Mouse (Mus musculus) ES-E14 (cell line): Measurements from ENCODE around the gene Dtnbp1. TPM values are rescaled to one million over a fixed set of nuclear protein-coding genes. Genes with fewer than 3 reads are reported as not detected.

ENCODE experiments used
- DNase-seq: peaks from one replicate; pipeline ENCODE4 v3.0.0-alpha.2; 2013; ENCODE audit warnings: low read depth, low spot score
- H3K27ac ChIP-seq: 2 replicates; pipeline ENCODE4 v1.5.1; 2012; ENCODE audit warnings: low read depth, mild to moderate bottlenecking, low read length, moderate library complexity, mixed read lengths; ENCODE audit not compliant: poor library complexity, insufficient read depth, severe bottlenecking
- H3K36me3 ChIP-seq: 2 replicates; pipeline ENCODE4 v1.6.1; 2012; ENCODE audit warnings: mild to moderate bottlenecking, low read length, moderate library complexity, mixed read lengths; ENCODE audit not compliant: control insufficient read depth, poor library complexity, insufficient read depth, severe bottlenecking
- H3K4me1 ChIP-seq, 2 experiments: fragments of 150-350 bp in 1 of 2; sonication (generic) in 1 of 2; 2 replicates each; pipeline ENCODE4 v1.6.1; 2012; ENCODE audit warnings: low read length in 2 of 2, mild to moderate bottlenecking in 1 of 2, mixed read lengths in 1 of 2; ENCODE audit not compliant: control insufficient read depth in 2 of 2, insufficient read depth in 2 of 2, poor library complexity in 1 of 2
- H3K4me3 ChIP-seq, 2 experiments: fragments of 150-350 bp in 1 of 2; sonication (generic) in 1 of 2; 2 replicates each; pipeline ENCODE4 v1.5.1; 2012; ENCODE audit warnings: low read length in 2 of 2, low read depth in 1 of 2, mild to moderate bottlenecking in 1 of 2, mixed read lengths in 1 of 2; ENCODE audit not compliant: insufficient read depth in 1 of 2, poor library complexity in 1 of 2, severe bottlenecking in 1 of 2
- H3K9ac ChIP-seq: 2 replicates; pipeline ENCODE4 v1.6.1; 2012; ENCODE audit warnings: low read depth, mild to moderate bottlenecking, low read length, mixed read lengths; ENCODE audit not compliant: poor library complexity, insufficient read depth, severe bottlenecking
- H3K9me3 ChIP-seq: fragments of 150-350 bp; sonication (generic); 2 replicates; pipeline ENCODE4 v1.6.1; 2012; ENCODE audit warnings: low read depth, mild to moderate bottlenecking, low read length; ENCODE audit not compliant: control insufficient read depth, insufficient read depth
- CHD2 ChIP-seq: IDR thresholded peaks from 2 replicates; pipeline ENCODE4 v1.6.1; 2014; ENCODE audit warnings: mild to moderate bottlenecking, low read depth, low read length, inconsistent platforms
- HCFC1 ChIP-seq: IDR thresholded peaks from 2 replicates; pipeline ENCODE4 v1.6.1; 2012; ENCODE audit warnings: low read length, inconsistent platforms, borderline replicate concordance; ENCODE audit not compliant: insufficient read depth
- MAFK ChIP-seq: IDR thresholded peaks from 2 replicates; pipeline ENCODE4 v1.6.1; 2014; ENCODE audit warnings: mild to moderate bottlenecking, low read depth, low read length, inconsistent platforms; ENCODE audit not compliant: insufficient read depth
- ZC3H11A ChIP-seq: IDR thresholded peaks from 2 replicates; pipeline ENCODE4 v1.6.1; 2012; ENCODE audit warnings: low read depth, mild to moderate bottlenecking, inconsistent platforms, low read length, borderline replicate concordance
- ZNF384 ChIP-seq: IDR thresholded peaks from 2 replicates; pipeline ENCODE4 v1.6.1; 2012; ENCODE audit warnings: low read depth, low read length, inconsistent platforms
- in situ Hi-C, 2 experiments: fragments of 600-800 bp; cut with MboI; formaldehyde crosslinking; loops; one replicate each; pipeline ENCODE4 v1.15.1; 2025; ENCODE audit warnings: low sequenced_read_pairs in 2 of 2, inconsistent platforms in 1 of 2; ENCODE audit not compliant: unreplicated experiment in 2 of 2
- total RNA-seq: library from RNA; depleted of rRNA; stranded (reverse); fragments of 300-350 nt; gene quantifications from 2 replicates; pipeline ENCODE4 v1.2.3, GENCODE M21; 2012

Gene Dtnbp1
- total RNA-seq, 1 experiment = 15.8 TPM

DNA sequence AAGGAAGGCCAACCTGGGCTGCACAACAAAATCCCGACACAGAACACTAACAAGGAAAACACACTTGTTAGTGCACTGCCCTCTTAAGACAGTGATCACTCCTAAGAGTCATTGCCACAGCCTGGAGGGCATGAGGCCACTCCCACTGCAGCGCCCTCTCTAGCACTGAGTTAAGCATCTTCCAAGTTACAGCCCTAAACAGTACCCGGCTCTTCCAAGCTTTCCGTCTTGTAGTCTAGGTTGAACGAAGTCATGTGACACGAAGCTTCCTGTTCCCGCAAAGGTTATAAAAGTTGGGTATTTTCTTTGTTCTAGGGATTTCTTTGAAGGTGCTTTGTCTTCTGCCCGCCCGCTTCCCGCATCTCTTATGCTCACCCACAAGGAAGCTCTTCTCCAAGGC, 22.9 kb upstream of the Dtnbp1 start:
- Histone ChIP-seq H3K27ac (no peak overlapping the region), H3K4me1 (peaks cover 0 to 2% of the 10 kb centered on the region in 2 experiments; a peak in 1 of 4 replicates), H3K4me3 (no peak overlapping the region), H3K9me3 (no peaks in the 10 kb centered on the region), H3K9ac (no peak overlapping the region), H3K36me3 (no peaks in the 10 kb centered on the region)
- in situ Hi-C loops = no loop called here
- TF ChIP-seq ZNF384 = no peak
- no peak for TF ChIP-seq HCFC1
- TF ChIP-seq CHD2 = no peak
- DNase-seq = no peak

DNA sequence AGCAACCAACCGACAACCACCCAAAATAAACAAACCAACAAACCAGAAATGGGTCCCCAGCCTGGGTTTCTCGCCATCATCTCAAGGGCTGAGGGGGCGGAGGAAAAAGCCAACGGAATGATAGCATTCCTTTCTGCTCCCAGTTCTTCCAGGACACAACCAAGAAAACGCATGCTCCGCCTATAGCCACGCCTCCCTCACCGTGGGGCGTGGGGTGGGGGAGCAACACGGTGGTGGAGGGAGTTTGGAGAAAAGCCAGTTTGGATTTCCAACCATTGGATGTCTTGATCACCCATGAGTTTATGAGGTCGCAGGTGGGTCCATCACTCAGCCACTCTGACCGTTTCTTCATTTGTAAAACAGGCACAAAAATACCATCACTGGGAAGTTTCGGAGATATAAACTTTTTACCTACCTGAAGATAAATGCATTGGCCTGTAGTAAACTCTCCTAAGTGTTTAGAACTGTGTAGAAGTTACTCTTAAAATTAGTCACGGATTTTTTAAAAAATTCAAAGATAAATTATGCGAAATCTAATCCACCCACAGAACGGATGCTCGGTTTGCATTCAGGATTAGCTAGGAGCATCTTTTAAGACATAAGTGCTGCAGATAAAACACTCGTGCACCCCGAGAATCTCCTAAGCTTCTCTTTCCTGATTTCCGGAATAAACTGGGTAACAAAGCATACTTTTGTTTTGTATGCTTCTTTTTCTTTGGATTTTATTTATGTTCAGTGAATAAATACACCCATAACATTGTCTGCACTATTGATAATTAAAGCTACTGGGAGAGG, 21.6 kb upstream of the Dtnbp1 start:
- Histone ChIP-seq H3K9ac (no peak overlapping the region), H3K4me3 (no peak overlapping the region), H3K4me1 (peaks cover 0 to 2% of the 10 kb centered on the region in 2 experiments; a peak in 1 of 4 replicates), H3K36me3 (no peaks in the 10 kb centered on the region), H3K9me3 (no peaks in the 10 kb centered on the region), H3K27ac (no peak overlapping the region)
- in situ Hi-C loops = no loop called here
- TF ChIP-seq ZC3H11A (no peak), HCFC1 (no peak), CHD2 (no peak), ZNF384 (no peak), MAFK (no peak)
- DNase-seq = no peak

DNA sequence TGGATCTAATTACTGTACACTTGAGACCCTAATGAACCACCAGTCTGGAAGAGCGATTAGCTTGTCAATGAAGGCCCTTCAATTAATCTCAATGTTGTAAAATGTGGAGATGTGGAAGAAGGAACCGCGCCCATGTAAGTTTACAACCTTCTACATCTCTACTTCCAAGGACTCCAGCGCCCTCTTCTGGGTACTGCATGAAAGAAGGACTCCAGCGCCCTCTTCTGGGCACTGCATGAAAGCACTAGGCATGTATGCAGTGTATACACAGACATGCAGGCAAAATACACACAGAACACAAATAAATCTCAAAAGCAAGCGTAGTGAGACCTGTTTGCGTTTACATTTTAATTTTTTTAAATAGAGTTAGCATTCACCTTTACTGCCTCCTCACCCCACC, 6.2 kb upstream of the Dtnbp1 start:
- peak; percentile 60 for DNase-seq
- H3K4me3 ChIP-seq = no peak overlapping the region
- no peaks in the 10 kb centered on the region for H3K4me1 ChIP-seq
- no peaks in the 10 kb centered on the region for H3K9me3 ChIP-seq
- H3K36me3 ChIP-seq = no peaks in the 10 kb centered on the region
- TF ChIP-seq HCFC1 (no peak), MAFK (no peak), CHD2 (no peak), ZC3H11A (peak; percentile 76)
- in situ Hi-C loops = no loop called here
- no peak overlapping the region for H3K27ac ChIP-seq
- H3K9ac ChIP-seq = no peak overlapping the region

DNA sequence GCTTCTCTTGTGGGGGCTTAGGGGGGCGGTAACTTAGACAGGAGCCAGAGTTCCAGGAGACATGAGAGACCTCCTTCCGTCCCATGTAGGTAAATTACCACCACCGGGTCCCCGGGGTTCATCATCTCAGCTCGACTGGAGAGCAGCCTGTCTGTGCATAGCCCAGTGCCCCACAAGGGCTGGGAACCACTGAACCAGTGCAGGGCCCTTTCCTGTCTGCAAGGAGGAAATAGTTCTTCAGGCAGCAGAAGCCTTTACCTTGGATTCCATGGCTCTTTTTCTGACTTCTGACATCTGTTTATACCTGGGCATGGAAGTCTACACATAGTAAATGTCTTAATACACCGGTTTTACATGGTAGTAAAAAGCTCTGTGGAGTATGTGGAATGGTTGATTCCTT, 5.8 kb upstream of the Dtnbp1 start:
- TF ChIP-seq HCFC1 (no peak), MAFK (no peak), ZNF384 (no peak), CHD2 (no peak), ZC3H11A (no peak)
- Histone ChIP-seq H3K9me3 (no peaks in the 10 kb centered on the region), H3K4me3 (no peak overlapping the region), H3K36me3 (no peaks in the 10 kb centered on the region), H3K27ac (no peak overlapping the region), H3K9ac (no peak overlapping the region), H3K4me1 (no peaks in the 10 kb centered on the region)
- in situ Hi-C loops = no loop called here
- no peak for DNase-seq

DNA sequence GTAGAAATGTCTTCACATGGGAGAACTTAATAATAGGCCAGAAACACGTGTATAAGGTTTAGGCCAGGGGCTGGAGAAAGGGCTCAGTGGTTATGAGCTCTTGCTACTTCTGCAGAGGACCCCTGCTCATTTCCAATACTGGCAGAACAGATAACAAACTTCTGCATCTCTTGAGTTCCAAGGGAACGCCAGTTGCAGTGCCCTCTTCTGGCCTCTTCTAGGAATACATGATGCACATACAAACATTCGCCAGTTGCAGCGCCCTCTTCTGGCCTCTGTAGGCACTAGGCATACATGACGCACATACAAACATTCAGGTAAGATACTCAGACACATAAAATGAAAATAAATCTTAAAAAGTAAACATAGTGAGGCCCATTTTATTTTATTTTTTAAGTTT, 4.5 kb upstream of the Dtnbp1 start:
- no peak overlapping the region for H3K4me3 ChIP-seq
- no peak overlapping the region for H3K9ac ChIP-seq
- H3K4me1 ChIP-seq = peaks cover 0 to 4% of the 10 kb centered on the region in 2 experiments; a peak in 1 of 4 replicates
- no peak overlapping the region for H3K27ac ChIP-seq
- peak; percentile 91 for TF ChIP-seq ZC3H11A
- no peak for TF ChIP-seq CHD2
- TF ChIP-seq HCFC1 = no peak
- TF ChIP-seq MAFK = no peak
- H3K36me3 ChIP-seq = no peaks in the 10 kb centered on the region
- in situ Hi-C loops = no loop called here
- DNase-seq = peak; percentile 85
- H3K9me3 ChIP-seq = no peaks in the 10 kb centered on the region
